Mouse (Mus musculus) E14TG2a.4 (cell line): ENCODE results near the gene Bcam.
A peak's percentile ranks its signal among the peaks of the same experiment; 100 is the strongest.

Experiments used
- H3K27me3 ChIP-seq: 2 replicates; pipeline ENCODE4 v1.6.1; 2014; ENCODE audit warnings: low read length, control low read depth; ENCODE audit not compliant: insufficient read depth
- H3K36me3 ChIP-seq: 2 replicates; pipeline ENCODE4 v1.6.1; 2014; ENCODE audit warnings: low read length, control low read depth; ENCODE audit not compliant: insufficient read depth
- H3K4me1 ChIP-seq: replicated peaks from 2 replicates; pipeline ENCODE4 v1.6.1; 2014; ENCODE audit warnings: low read depth, low read length, control low read depth
- H3K4me3 ChIP-seq: replicated peaks from 2 replicates; pipeline ENCODE4 v1.5.1; 2014; ENCODE audit warnings: mild to moderate bottlenecking, low read length
- H3K9me3 ChIP-seq: 2 replicates; pipeline ENCODE4 v1.6.1; 2014; ENCODE audit warnings: low read length, control low read depth
- CTCF ChIP-seq: conservative IDR thresholded peaks from 2 replicates; pipeline ENCODE4 v1.5.1; 2014; ENCODE audit warnings: low read length
- NANOG ChIP-seq: IDR thresholded peaks from 2 replicates; pipeline ENCODE4 v1.6.1; 2014; ENCODE audit warnings: borderline replicate concordance, low read length, mixed read lengths
- POU5F1 ChIP-seq: IDR thresholded peaks from 2 replicates; pipeline ENCODE4 v1.6.1; 2014; ENCODE audit warnings: low read length, borderline replicate concordance

Bcam gene

DNA sequence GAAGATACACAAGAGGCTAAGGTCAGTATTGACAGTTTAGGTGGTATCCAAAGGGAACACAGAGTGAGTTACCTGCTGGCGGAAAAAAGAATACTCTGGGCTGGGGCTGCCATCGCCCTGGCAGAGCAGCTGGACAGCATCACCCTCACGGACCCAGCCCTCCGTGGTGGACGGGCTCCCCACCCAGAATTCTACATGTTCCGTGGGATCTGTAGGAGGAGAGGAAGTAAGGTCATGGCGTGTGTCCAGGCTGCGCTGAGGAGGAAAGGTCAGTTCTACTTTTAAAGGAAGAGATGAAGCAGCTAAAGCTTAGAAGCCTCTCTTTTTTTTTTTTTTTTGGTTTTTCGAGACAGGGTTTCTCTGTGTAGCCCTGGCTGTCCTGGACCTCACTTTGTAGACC lies 6.2 kb downstream of the Bcam start:
- no peak for TF ChIP-seq NANOG
- TF ChIP-seq CTCF, result no peak
- Histone ChIP-seq H3K4me1 (peaks cover 66% of the 10 kb centered on the region), H3K27me3 (no peaks in the 10 kb centered on the region), H3K9me3 (peaks cover 12% of the 10 kb centered on the region; the same call in 1 of the 2 replicates), H3K36me3 (peaks cover 69% of the 10 kb centered on the region), H3K4me3 (no peak overlapping the region)

DNA sequence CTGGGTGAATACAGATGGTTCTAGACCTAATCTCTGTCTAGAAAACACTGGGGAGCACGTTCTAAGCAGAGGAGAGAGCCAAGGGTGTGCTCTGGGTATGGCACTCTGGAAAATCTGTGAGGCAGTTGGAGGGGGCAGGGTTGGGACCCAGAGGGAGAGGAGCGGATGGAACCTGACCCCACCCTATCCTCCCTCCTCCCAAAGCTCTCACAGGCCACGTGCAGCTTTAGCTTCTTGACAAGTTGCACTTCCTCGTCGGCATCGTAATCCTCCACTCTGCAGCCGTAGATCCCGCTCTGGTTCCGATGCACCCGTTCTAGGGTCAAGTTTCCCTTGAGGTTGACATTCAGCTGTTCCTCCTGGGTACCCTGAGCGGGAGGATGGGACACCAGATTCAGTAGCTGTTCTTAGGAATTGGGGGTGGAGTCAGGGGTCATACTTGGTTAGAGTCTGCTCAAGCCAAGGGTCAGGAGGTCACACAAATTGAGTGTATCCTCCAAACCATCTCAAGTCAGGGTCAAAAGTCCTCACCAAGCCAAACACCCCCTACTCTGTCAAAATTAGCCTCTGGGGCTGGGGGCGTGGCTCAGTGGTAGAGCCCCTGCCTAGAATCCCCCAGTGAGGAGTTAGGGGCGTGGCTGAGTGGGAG lies 6.9 kb downstream of the Bcam start:
- Histone ChIP-seq H3K4me3 (no peak overlapping the region; the same call in 1 of the 2 replicates), H3K36me3 (peaks cover 72% of the 10 kb centered on the region), H3K4me1 (peaks cover 66% of the 10 kb centered on the region), H3K27me3 (no peaks in the 10 kb centered on the region), H3K9me3 (peaks cover 12% of the 10 kb centered on the region; the same call in 1 of the 2 replicates)
- TF ChIP-seq CTCF, result no peak
- TF ChIP-seq NANOG, result no peak
- TF ChIP-seq POU5F1, result no peak

DNA sequence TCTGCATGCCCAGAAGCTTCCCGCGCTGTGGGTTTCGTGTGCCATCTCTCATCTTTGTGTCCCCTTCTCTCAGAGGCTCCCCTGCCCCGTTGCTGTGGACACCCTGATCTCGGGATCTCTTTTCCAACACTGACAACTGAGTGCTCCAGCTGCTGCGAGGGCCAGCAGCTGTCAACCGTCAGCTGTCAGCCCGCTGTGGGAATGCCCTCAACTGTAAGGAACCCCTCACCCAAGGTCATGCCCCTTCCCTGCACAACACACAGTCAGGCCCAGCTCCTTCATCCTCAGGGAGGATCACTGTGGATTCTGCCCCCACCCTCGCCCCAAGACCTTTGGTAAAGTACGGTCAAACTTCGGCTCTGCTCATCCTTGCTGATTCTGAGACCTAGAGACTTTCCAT lies 8.5 kb downstream of the Bcam start:
- Histone ChIP-seq H3K4me3 (no peak overlapping the region), H3K36me3 (peaks cover 79% of the 10 kb centered on the region), H3K9me3 (peaks cover 12% of the 10 kb centered on the region; the same call in 1 of the 2 replicates), H3K4me1 (peaks cover 66% of the 10 kb centered on the region), H3K27me3 (no peaks in the 10 kb centered on the region)
- TF ChIP-seq NANOG, result no peak
- TF ChIP-seq POU5F1, result no peak
- TF ChIP-seq CTCF, result no peak

DNA sequence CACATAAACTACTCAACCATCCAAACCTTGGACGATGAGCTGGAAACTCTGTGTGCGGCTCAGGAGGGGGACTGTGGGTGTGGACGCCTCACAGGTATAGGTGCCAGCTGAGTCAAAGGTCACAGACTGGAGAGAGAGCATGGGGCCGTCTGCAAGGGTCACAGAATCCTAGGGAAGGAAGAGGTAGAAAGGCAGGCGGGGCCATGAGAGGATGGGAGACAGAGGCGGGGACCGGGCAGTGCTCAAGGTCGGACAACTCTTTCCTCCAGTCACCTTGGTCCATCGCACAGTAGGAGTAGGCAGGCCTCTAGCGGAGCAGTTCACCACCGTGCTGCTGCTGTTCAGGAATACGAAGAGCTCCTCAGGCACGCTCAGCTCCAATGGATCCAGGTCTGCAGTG lies 10.8 kb downstream of the Bcam start:
- peaks cover 68% of the 10 kb centered on the region for H3K4me1 ChIP-seq
- no peak for TF ChIP-seq POU5F1
- TF ChIP-seq NANOG, result no peak
- TF ChIP-seq CTCF, result no peak
- H3K9me3 ChIP-seq, result peaks cover 14% of the 10 kb centered on the region; the same call in 1 of the 2 replicates
- H3K27me3 ChIP-seq, result no peaks in the 10 kb centered on the region
- H3K4me3 ChIP-seq, result peak overlapping the region; percentile 17; the same call in 1 of the 2 replicates
- H3K36me3 ChIP-seq, result peaks cover 75% of the 10 kb centered on the region

DNA sequence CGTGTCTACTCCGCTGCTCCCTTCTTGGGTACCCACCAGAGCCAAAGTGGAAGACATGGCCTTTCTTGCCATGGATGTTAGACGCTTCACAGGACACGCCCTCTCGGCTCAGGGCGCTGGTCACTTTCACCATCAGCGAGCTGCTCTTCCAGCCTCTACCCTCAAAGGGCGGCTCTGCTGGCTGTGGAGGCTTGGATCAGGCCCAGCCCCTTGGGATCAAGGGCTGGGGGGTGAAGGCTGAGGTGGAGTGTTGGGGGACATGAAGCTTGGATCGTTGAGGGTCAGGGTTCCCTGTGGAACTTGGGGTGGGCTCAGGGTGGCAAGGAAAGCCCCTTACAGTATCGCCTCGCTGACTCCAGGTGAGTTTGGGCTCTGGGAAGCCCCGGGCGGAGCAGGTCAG lies 12.2 kb downstream of the Bcam start:
- no peak for TF ChIP-seq NANOG
- no peak for TF ChIP-seq POU5F1
- no peak for TF ChIP-seq CTCF
- H3K4me3 ChIP-seq, result peak overlapping the region; percentile 61
- H3K36me3 ChIP-seq, result peaks cover 63% of the 10 kb centered on the region
- H3K9me3 ChIP-seq, result peaks cover 9% of the 10 kb centered on the region; the same call in 1 of the 2 replicates
- peaks cover 66% of the 10 kb centered on the region for H3K4me1 ChIP-seq
- H3K27me3 ChIP-seq, result no peaks in the 10 kb centered on the region

DNA sequence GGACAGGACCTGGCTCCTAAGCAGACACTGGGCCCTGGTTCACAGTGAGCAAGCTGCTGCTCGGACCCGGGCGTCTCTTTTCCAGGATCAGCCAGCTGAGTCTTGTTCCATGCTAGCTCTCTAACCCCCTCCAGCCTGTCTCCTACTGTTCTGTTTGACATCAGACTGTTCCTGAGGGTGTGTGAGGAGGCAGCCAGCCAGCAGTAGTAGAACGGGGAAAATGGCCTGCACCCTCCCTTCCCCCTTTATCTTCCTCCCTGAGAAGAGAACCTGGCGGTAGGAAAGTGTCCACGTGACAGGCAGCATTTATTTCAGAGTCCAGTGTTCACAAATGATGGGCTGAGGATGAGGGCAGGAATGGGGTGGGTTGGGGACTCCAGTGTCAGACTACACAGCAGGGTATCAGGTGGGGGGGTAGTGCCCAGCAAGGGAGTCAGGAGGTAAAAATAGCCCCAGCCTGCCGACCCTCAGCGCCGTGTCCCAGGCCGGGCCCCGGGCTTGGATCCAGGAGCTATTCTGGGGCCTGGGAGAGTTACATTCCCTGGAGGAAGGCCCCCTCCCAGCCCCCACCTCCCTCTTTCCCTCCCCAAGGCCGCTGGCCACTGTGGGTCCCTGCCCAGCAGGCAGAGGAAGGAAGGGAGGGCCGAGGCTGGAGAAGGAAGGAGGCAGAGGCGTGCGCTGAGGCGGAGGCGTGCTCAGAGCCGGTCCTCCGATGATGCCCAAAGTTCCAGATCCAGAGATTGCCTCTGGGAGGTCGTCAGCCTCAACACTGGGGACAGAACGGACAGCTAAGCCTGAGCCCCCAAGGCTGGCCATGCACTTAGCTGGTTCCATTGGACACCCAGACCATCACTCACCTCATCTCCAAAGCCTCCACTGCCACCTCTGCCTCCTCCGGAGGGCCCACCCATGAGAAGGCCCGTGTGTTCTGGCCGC lies 14.7 kb downstream of the Bcam start:
- peaks cover 81% of the 10 kb centered on the region for H3K4me1 ChIP-seq
- peaks cover 41% of the 10 kb centered on the region for H3K36me3 ChIP-seq
- no peaks in the 10 kb centered on the region for H3K27me3 ChIP-seq
- TF ChIP-seq NANOG (no peak), POU5F1 (no peak), CTCF (no peak)
- peak overlapping the region; percentile 29; the same call in 1 of the 2 replicates for H3K4me3 ChIP-seq
- H3K9me3 ChIP-seq, result peaks cover 3% of the 10 kb centered on the region; the same call in 1 of the 2 replicates

DNA sequence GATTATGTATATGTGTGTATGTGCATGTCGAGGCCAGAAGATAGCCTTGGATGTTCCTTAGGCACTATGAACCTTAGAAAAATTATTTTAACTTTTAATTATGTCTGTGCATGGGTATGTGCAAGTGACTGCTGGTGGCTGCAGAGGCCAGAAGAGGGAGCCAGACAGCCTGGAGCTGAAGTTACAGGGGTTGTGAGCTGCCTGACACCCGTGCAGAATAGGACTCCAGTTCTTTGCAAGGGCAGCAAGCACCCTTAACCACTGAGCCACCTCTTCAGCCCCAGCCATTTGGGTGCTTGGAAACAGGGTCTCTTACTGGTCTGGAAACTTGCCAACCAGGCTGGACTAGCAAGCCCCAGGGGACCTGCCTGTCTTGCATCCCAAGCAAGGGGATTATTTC lies 15.8 kb downstream of the Bcam start:
- TF ChIP-seq CTCF (peak; percentile 36), NANOG (no peak), POU5F1 (no peak)
- Histone ChIP-seq H3K4me3 (no peak overlapping the region), H3K4me1 (peaks cover 86% of the 10 kb centered on the region), H3K36me3 (peaks cover 38% of the 10 kb centered on the region), H3K27me3 (no peaks in the 10 kb centered on the region), H3K9me3 (peaks cover 3% of the 10 kb centered on the region; the same call in 1 of the 2 replicates)

DNA sequence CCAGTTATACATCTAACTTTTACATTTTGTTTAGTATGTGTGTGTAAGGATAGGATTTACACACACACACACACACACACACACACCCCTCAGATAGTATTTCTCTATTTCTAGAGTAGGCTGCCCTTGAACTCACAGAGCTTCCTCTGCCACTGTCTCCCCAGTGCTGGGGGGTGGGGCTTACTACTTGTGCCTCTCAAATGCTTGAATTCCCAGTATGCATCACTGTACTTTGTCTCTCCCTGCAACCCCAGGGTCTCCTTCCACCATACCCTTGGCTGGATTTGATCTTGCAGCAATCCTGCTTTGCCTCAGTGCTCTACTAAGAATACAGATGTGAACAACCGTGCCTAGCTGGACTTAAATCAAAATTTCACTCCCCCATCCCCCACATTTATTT lies 16.8 kb downstream of the Bcam start:
- peaks cover 32% of the 10 kb centered on the region for H3K36me3 ChIP-seq
- TF ChIP-seq NANOG (no peak), POU5F1 (no peak), CTCF (no peak)
- no peaks in the 10 kb centered on the region for H3K27me3 ChIP-seq
- no peak overlapping the region for H3K4me3 ChIP-seq
- H3K4me1 ChIP-seq, result peaks cover 80% of the 10 kb centered on the region
- peaks cover 3% of the 10 kb centered on the region; the same call in 1 of the 2 replicates for H3K9me3 ChIP-seq
